In the genomic region with DNA sequence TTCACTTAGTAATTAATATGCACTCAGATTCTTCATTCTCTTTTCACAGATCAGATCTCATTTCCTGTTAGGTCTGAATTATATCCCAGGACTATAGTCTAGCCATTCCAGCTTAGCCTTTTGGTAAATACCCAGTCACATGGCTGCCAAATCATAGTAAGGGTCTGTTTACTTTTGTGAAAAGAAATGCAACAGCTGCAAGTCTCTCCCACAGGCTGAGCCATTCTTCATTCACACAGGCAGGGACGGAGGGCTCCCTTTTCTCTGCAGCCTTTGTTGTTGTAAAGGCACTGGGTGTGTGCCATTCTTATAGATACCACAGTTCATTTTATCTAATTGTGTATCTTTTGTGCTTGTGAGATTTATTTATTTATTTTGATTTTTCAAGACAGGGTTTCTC, we compare ENCODE assay signal across 21 mouse cellular contexts. TPM values are rescaled to one million over a fixed set of nuclear protein-coding genes. Genes with fewer than 3 reads are reported as not detected.
DNase-seq lines count a peak whose midpoint lies in the region; ATAC-seq and TF ChIP-seq lines count a peak whose summit lies in the region.
"Had no signal": no experiment of that assay in that cellular context is flagged by ENCODE, and none has a peak within 500 bp of the region (broad histone marks: within the 10 kb centered on the region; RNA-seq: fewer than 3 reads in every experiment).

No protein-coding gene starts in this region.

- peak; percentile 46; the same call in 1 of the 2 replicates for ATAC-seq in hindbrain, embryonic 14.5 days (ENCODE audit: low FRiP score)
- ATAC-seq in hindbrain, embryonic 13.5 days (ENCODE audit: low FRiP score) = no peak
- ATAC-seq in midbrain, embryonic 11.5 days (ENCODE audit: low FRiP score) = peak; percentile 81
- ATAC-seq in midbrain, postnatal 0 days (ENCODE audit: low FRiP score) = no peak
- peak; percentile 77 for ATAC-seq in intestine, embryonic 15.5 days

- H3K4me2 ChIP-seq in hindbrain, embryonic 14.5 days (replicated peaks) = no peak overlapping the region
- H3K4me2 ChIP-seq in hindbrain, embryonic 13.5 days = no peak overlapping the region
- no peak overlapping the region for H3K4me2 ChIP-seq in midbrain, embryonic 11.5 days
- H3K4me2 ChIP-seq in midbrain, postnatal 0 days (ENCODE audit: low read depth, low read length, poor library complexity, severe bottlenecking) = no peak overlapping the region
- no peak overlapping the region for H3K4me2 ChIP-seq in intestine, embryonic 15.5 days (replicated peaks)
- H3K4me2 ChIP-seq: embryonic facial prominence, embryonic 12.5 days; heart, embryonic 13.5 days; limb, embryonic 13.5 days; liver, embryonic 13.5 days had no signal

- H3K4me3 ChIP-seq in hindbrain, embryonic 14.5 days (replicated peaks; ENCODE audit: low read length) = no peak overlapping the region
- H3K4me3 ChIP-seq in hindbrain, embryonic 13.5 days = no peak overlapping the region
- H3K4me3 ChIP-seq in midbrain, embryonic 11.5 days (ENCODE audit: low read depth, low read length) = no peak overlapping the region
- H3K4me3 ChIP-seq in midbrain, postnatal 0 days (ENCODE audit: low read depth, low read length) = no peak overlapping the region
- no peak overlapping the region for H3K4me3 ChIP-seq in intestine, embryonic 15.5 days (replicated peaks)
- H3K4me3 ChIP-seq: embryonic facial prominence, embryonic 12.5 days; heart, embryonic 13.5 days; limb, embryonic 13.5 days; liver, embryonic 13.5 days; megakaryocyte, embryonic 14.5 days had no signal

- H3K4me1 ChIP-seq in hindbrain, embryonic 14.5 days (replicated peaks; ENCODE audit: control insufficient read depth, insufficient read depth, low read length) = no peaks in the 10 kb centered on the region
- H3K4me1 ChIP-seq in hindbrain, embryonic 13.5 days (replicated peaks) = no peaks in the 10 kb centered on the region
- H3K4me1 ChIP-seq in midbrain, embryonic 11.5 days (ENCODE audit: control insufficient read depth, insufficient read depth, low read length) = no peaks in the 10 kb centered on the region
- H3K4me1 ChIP-seq in midbrain, postnatal 0 days (ENCODE audit: insufficient read depth, low read length) = no peaks in the 10 kb centered on the region
- H3K4me1 ChIP-seq in intestine, embryonic 15.5 days (replicated peaks) = peaks cover 2% of the 10 kb centered on the region; the same call in 1 of the 2 replicates
- H3K4me1 ChIP-seq: embryonic facial prominence, embryonic 12.5 days; heart, embryonic 13.5 days; limb, embryonic 13.5 days; liver, embryonic 13.5 days; megakaryocyte, embryonic 14.5 days had no signal

- no peak for TF ChIP-seq CTCF in midbrain, postnatal 0 days (IDR thresholded peaks at IDR 0.05)
- no peak for TF ChIP-seq CTCF in brain, embryonic 14.5 days (IDR thresholded peaks at IDR 0.05; ENCODE audit: borderline replicate concordance, extremely low read depth, insufficient read depth, insufficient read length)

- 28% methylated on average over 1 of the region's 1 CpGs for WGBS in hindbrain, embryonic 14.5 days
- 27% methylated on average over 1 of the region's 1 CpGs for WGBS in hindbrain, embryonic 13.5 days
- WGBS in midbrain, embryonic 11.5 days = 41% methylated on average over 1 of the region's 1 CpGs
- WGBS in midbrain, postnatal 0 days = 39% methylated on average over 1 of the region's 1 CpGs
- WGBS in intestine, embryonic 15.5 days = 29% methylated on average over 1 of the region's 1 CpGs

- H3K9me3 ChIP-seq in hindbrain, embryonic 14.5 days (ENCODE audit: control insufficient read depth, low read length) = no peaks in the 10 kb centered on the region
- no peaks in the 10 kb centered on the region for H3K9me3 ChIP-seq in hindbrain, embryonic 13.5 days
- no peaks in the 10 kb centered on the region for H3K9me3 ChIP-seq in midbrain, embryonic 11.5 days (ENCODE audit: control insufficient read depth, low read length)
- no peaks in the 10 kb centered on the region for H3K9me3 ChIP-seq in midbrain, postnatal 0 days (ENCODE audit: low read length)
- H3K9me3 ChIP-seq in intestine, embryonic 15.5 days = no peaks in the 10 kb centered on the region
- H3K9me3 ChIP-seq: embryonic facial prominence, embryonic 12.5 days; liver, embryonic 13.5 days had no signal

- H3K27me3 ChIP-seq in hindbrain, embryonic 14.5 days (ENCODE audit: control insufficient read depth, insufficient read depth, low read length) = no peaks in the 10 kb centered on the region
- H3K27me3 ChIP-seq in hindbrain, embryonic 13.5 days = no peaks in the 10 kb centered on the region
- H3K27me3 ChIP-seq in midbrain, embryonic 11.5 days (ENCODE audit: control insufficient read depth, insufficient read depth, low read length) = no peaks in the 10 kb centered on the region
- no peaks in the 10 kb centered on the region for H3K27me3 ChIP-seq in midbrain, postnatal 0 days (ENCODE audit: insufficient read depth, low read length)
- no peaks in the 10 kb centered on the region for H3K27me3 ChIP-seq in intestine, embryonic 15.5 days (replicated peaks)
- H3K27me3 ChIP-seq: embryonic facial prominence, embryonic 12.5 days; heart, embryonic 13.5 days; limb, embryonic 13.5 days; liver, embryonic 13.5 days; megakaryocyte, embryonic 14.5 days had no signal

- H3K27ac ChIP-seq in hindbrain, embryonic 14.5 days = no peak overlapping the region
- H3K27ac ChIP-seq in hindbrain, embryonic 13.5 days = no peak overlapping the region
- no peak overlapping the region for H3K27ac ChIP-seq in midbrain, embryonic 11.5 days (ENCODE audit: low read depth, low read length)
- no peak overlapping the region for H3K27ac ChIP-seq in midbrain, postnatal 0 days (ENCODE audit: low read depth, low read length)
- no peak overlapping the region for H3K27ac ChIP-seq in intestine, embryonic 15.5 days
- H3K27ac ChIP-seq: embryonic facial prominence, embryonic 12.5 days; heart, embryonic 13.5 days; limb, embryonic 13.5 days; liver, embryonic 13.5 days had no signal

- no peak for DNase-seq in hindbrain, embryonic 14.5 days (ENCODE audit: low spot score)
- DNase-seq in midbrain, embryonic 11.5 days (ENCODE audit: low spot score, missing footprints) = no peak
- no peak for DNase-seq in midbrain, postnatal 0 days (ENCODE audit: low spot score)
- peak; percentile 31 for DNase-seq in brain, embryonic 14.5 days (ENCODE audit: low read depth)
- DNase-seq in urinary bladder, postnatal 36 days (ENCODE audit: low spot score in 2 of 2) = no peak
- DNase-seq: adrenal gland, adult 2 months; cerebellum, adult 8-10 months; gastrocnemius, postnatal 10 days; heart, adult 11 months; kidney, postnatal 10 days; layer of hippocampus, postnatal 36 days; liver, embryonic 13.5 days; lung, postnatal 10 days; retina, postnatal 1 day; thymus, postnatal 36 days had no signal

- no peak for TF ChIP-seq POLR2A in brain, embryonic 14.5 days (IDR thresholded peaks at IDR 0.05; ENCODE audit: borderline replicate concordance, extremely low read depth, insufficient read depth, insufficient read length, poor library complexity, severe bottlenecking)

- H3K9ac ChIP-seq in hindbrain, embryonic 14.5 days = no peak overlapping the region
- no peak overlapping the region for H3K9ac ChIP-seq in hindbrain, embryonic 13.5 days
- no peak overlapping the region for H3K9ac ChIP-seq in midbrain, embryonic 11.5 days (ENCODE audit: low read length)
- no peak overlapping the region for H3K9ac ChIP-seq in midbrain, postnatal 0 days (replicated peaks; ENCODE audit: low read length, poor library complexity, severe bottlenecking)
- no peak overlapping the region for H3K9ac ChIP-seq in intestine, embryonic 15.5 days
- H3K9ac ChIP-seq: embryonic facial prominence, embryonic 12.5 days; heart, embryonic 13.5 days; limb, embryonic 13.5 days; liver, embryonic 13.5 days had no signal

- no peaks in the 10 kb centered on the region for H3K36me3 ChIP-seq in hindbrain, embryonic 14.5 days (replicated peaks; ENCODE audit: control insufficient read depth, insufficient read depth)
- no peaks in the 10 kb centered on the region for H3K36me3 ChIP-seq in hindbrain, embryonic 13.5 days
- H3K36me3 ChIP-seq in midbrain, embryonic 11.5 days (ENCODE audit: control insufficient read depth, insufficient read depth, low read length) = no peaks in the 10 kb centered on the region
- H3K36me3 ChIP-seq in midbrain, postnatal 0 days (ENCODE audit: insufficient read depth, low read length) = no peaks in the 10 kb centered on the region
- no peaks in the 10 kb centered on the region for H3K36me3 ChIP-seq in intestine, embryonic 15.5 days
- H3K36me3 ChIP-seq: embryonic facial prominence, embryonic 12.5 days; heart, embryonic 13.5 days; limb, embryonic 13.5 days; liver, embryonic 13.5 days had no signal

RNA-seq across cellular contexts. Expression of gene Ptgs2, which starts 9.6 kb away (rescaled TPM):
- polyA plus RNA-seq in hindbrain, embryonic 14.5 days (2014; fragmentation: Nextera tagmentation; extraction: Ambion mirVana) = 0.11 and 0.20 TPM in 2 replicates
- 0.05 TPM in 1 of 2 replicates, not detected in the other for polyA plus RNA-seq in hindbrain, embryonic 13.5 days (2015; fragmentation: Nextera tagmentation; extraction: Ambion mirVana)
- 0.10 and 0.15 TPM in 2 replicates for polyA plus RNA-seq in midbrain, embryonic 11.5 days (2014; fragmentation: Nextera tagmentation; extraction: Ambion mirVana)
- total RNA-seq in midbrain, postnatal 0 days (2014; rRNA removed) = 0.47 and 0.49 TPM in 2 replicates
- 0.05 and 0.20 TPM in 2 replicates for polyA plus RNA-seq in midbrain, postnatal 0 days (2015; fragmentation: Nextera tagmentation; extraction: Ambion mirVana)
- 0.08 and 0.15 TPM in 2 replicates for polyA plus RNA-seq in brain, embryonic 14.5 days (2012; rRNA removed)
- 0.92 and 1.2 TPM in 2 replicates for polyA plus RNA-seq in intestine, embryonic 15.5 days (2015; fragmentation: Nextera tagmentation; extraction: Ambion mirVana)

Comparison
In these comparisons a context has a peak if more than half of its experiments do, and no peak if none do; other contexts are left out.
1. ATAC-seq: peak in hindbrain, embryonic 14.5 days (single experiment), midbrain, embryonic 11.5 days (single experiment) and intestine, embryonic 15.5 days (single experiment); none in hindbrain, embryonic 13.5 days (single experiment) and midbrain, postnatal 0 days (single experiment).